Mouse (Mus musculus) cerebellum, adult (tissue): Measurements from ENCODE around the gene Sct.
"Not testable (repeated sequence)": the region's sequence is repeated elsewhere in the genome, so short reads cannot be mapped to it uniquely, and the experiment has no call there.

Experiments used
- ATAC-seq: cut with Nextera tagmentation; 2 replicates; pipeline ENCODE4 v1.9.2; 2017; ENCODE audit warnings: mild to moderate bottlenecking, moderate library complexity, mixed read lengths; ENCODE audit not compliant: insufficient number of reproducible peaks, low FRiP score, low TSS enrichment

The Sct gene

DNA sequence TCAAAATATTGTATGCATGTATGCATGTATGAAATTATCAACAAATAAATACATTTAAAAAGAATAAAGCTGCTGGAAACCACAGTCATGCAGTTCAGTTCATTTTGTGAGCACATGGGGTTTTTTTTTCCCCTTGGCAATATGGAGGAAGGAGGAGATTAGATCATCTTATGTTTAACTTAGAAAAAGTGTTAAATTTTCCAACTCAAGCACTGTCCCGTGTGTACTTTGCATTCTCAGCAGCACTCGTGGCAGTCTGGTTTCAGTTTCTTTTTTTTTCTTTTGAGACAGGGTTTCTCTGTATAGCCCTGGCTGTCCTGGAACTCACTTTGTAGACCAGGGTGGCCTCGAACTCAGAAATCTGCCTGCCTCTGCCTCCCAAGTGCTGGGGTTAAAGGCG is 28.4 kb downstream of the Sct start:
- ATAC-seq: not testable (repeated sequence)

DNA sequence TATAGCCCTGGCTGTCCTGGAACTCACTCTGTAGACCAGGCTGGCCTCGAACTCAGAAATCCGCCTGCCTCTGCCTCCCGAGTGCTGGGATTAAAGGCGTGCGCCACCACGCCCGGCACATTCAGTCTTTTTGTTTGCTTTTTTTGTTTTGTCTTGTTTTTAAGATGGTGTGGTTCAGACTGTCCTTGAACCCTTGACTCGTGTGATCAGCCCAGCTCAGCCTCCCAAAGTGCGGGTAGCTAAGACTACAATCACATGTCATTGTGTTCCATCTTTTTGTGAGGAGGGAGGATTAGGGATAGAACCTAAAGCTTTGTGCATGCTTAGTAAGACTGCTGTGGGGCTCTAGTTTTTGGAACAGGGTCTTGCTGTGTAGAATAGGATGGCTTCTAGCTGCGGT is 47.4 kb downstream of the Sct start:
- ATAC-seq: no peak

DNA sequence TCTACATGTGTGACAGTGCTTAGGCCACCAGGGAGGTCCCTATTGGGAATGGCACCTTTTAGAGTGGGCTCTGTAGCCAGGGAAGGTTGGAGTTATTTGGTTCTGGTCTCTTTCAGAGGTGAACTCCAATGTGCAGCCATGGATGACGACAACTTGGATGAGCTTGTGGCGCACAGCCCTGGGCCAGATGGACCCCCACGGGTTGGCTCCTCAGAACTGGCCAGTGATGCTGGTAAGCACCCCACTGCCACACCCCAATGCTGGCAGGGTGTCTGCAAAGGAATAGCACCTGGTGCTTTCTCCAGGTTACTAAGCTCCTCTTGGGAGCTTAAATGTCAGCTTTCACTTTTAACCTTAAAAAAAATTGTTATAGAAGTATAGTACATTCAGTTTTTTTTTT is 47.8 kb downstream of the Sct start:
- no peak for ATAC-seq

DNA sequence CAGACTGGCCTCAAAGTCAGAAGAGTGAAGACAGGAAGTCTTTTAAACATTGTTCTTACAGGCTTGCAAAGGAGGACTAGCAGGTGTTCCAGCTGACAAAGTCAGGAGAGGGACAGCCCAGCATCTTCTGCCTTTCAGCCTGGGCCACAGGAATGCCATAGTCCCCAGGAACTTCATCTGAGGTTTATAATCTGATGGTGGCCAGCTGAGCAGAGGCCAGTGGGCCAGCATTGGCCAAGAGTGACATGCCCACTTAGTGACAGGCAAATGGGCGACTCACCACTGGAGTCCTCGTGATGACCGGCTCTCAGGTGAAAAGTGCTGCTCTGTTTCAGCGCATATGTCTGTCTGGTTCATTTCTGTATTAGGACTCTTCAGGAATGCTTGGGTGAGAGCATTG is 48.4 kb downstream of the Sct start:
- no peak for ATAC-seq

DNA sequence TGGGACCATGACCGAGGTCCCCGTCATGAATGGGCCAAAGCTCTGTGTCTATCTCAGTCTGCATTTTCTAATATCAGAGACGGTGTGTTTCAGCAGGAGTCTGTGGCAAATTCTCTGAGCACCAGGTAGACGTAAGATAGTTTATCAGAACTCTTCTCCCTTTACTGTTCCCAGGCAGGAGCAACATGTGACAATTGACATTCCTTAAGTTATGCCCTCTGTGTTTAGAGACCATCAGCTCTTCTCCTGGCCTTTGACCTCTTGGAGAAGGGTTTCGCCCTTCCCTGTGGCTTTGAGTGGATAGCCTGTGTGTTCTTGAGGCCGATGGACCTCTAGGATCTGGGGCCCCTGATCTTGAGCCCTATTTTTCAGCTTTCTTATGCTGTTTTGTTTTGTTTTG is 49.2 kb downstream of the Sct start:
- no peak for ATAC-seq
